Mouse (Mus musculus) bone marrow macrophage, adult 2 months (primary cell): Measurements from ENCODE around the gene Sik3.

Experiments
- CTCF ChIP-seq: IDR thresholded peaks from 2 replicates; pipeline ENCODE4 v1.5.1; 2012; ENCODE audit warnings: low read depth, mild to moderate bottlenecking, low read length, moderate library complexity
- POLR2A ChIP-seq: IDR thresholded peaks from 2 replicates; pipeline ENCODE4 v1.6.1; 2012; ENCODE audit warnings: mild to moderate bottlenecking, low read depth, low read length, borderline replicate concordance

DNA sequence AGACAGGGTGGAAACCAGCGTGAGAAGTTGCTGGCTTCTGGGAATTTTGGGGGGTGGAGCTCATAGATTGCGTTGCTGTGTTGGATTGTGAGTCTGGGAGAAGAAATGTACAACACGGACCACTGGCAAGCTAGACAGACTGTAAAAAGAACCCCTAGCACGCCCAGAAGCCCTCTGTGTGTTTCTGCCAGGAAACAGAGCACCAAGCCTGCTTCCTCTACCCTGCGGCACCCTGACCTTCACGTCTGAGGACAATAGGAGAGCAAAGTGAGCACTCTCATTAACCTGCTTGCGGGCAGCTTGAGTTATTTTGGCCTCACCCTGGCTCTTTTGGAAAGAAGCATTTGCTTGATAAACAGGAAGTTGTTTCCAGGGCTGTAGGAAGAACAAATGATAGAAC is 137.5 kb downstream of the Sik3 start:
- TF ChIP-seq POLR2A, result no peak
- TF ChIP-seq CTCF, result no peak
